Mouse (Mus musculus) spleen, postnatal 14 days (tissue): ENCODE data around the gene Creld1.
A peak's percentile ranks its signal among the peaks of the same experiment; 100 is the strongest.

Experiments used
- DNase-seq, 2 experiments: peaks; one replicate each; pipeline ENCODE4 v3.0.0; 2021 to 2022; ENCODE audit warnings: low spot score in 2 of 2

Gene Creld1

GRCm38 (mm10) chr6:113469432-113469831 is 13.7 kb upstream of the Creld1 start:
- peak; percentile 36 to 64 for DNase-seq

GRCm38 (mm10) chr6:113471297-113471936 is 11.7 kb upstream of the Creld1 start, which contains the start of gene Il17rc:
TSS of gene Il17rc (plus strand) at chr6:113471427.
- DNase-seq = no peak

GRCm38 (mm10) chr6:113472061-113472460 is 11.0 kb upstream of the Creld1 start:
- no peak for DNase-seq

GRCm38 (mm10) chr6:113473246-113473645 is 9.9 kb upstream of the Creld1 start:
- no peak for DNase-seq

- DNase-seq = no peak
Observed at GRCm38 (mm10) chr6:113473715-113474114, 9.4 kb upstream of the Creld1 start.

GRCm38 (mm10) chr6:113477353-113477752 is 5.7 kb upstream of the Creld1 start:
- no peak for DNase-seq

- DNase-seq = no peak
Observed at GRCm38 (mm10) chr6:113478906-113479305, 4.2 kb upstream of the Creld1 start.

- no peak for DNase-seq
Observed at GRCm38 (mm10) chr6:113480555-113481373, 2.3 kb upstream of the Creld1 start.

GRCm38 (mm10) chr6:113482477-113483099 is 509 bp upstream of the Creld1 start:
- DNase-seq = peak in 1 of 2 experiments; percentile 22

- DNase-seq = no peak
Observed at GRCm38 (mm10) chr6:113483729-113484128, 632 bp downstream of the Creld1 start.

- DNase-seq = no peak
Observed at GRCm38 (mm10) chr6:113487125-113487576, 4.1 kb downstream of the Creld1 start.

GRCm38 (mm10) chr6:113489410-113489809 is 6.3 kb downstream of the Creld1 start:
- DNase-seq = no peak

- DNase-seq = no peak
Observed at GRCm38 (mm10) chr6:113492101-113492864, 9.2 kb downstream of the Creld1 start.

- DNase-seq = peak; percentile 65 to 81
Observed at GRCm38 (mm10) chr6:113494258-113494788, 11.2 kb downstream of the Creld1 start.

- DNase-seq = no peak
Observed at GRCm38 (mm10) chr6:113495071-113495675, 12.1 kb downstream of the Creld1 start.

- DNase-seq = no peak
Observed at GRCm38 (mm10) chr6:113499346-113499745, 16.2 kb downstream of the Creld1 start.

- DNase-seq = no peak
Observed at GRCm38 (mm10) chr6:113501388-113502084, 18.4 kb downstream of the Creld1 start, which contains the start of gene Prrt3. TSS of gene Prrt3 (minus strand) at chr6:113501931.

GRCm38 (mm10) chr6:113502801-113503200 is 19.7 kb downstream of the Creld1 start:
- no peak for DNase-seq

GRCm38 (mm10) chr6:113505689-113506088 is 22.6 kb downstream of the Creld1 start:
- no peak for DNase-seq

- DNase-seq = no peak
Observed at GRCm38 (mm10) chr6:113507130-113507529, 24.0 kb downstream of the Creld1 start.
